Mouse (Mus musculus): ENCODE data around the gene Shisa9.

The Shisa9 gene

GRCm38 (mm10) chr16:12076270-12076669 is 92.4 kb downstream of the Shisa9 start:
- DNase-seq = no peak

- DNase-seq = no peak
Measured at GRCm38 (mm10) chr16:12076700-12077099, 92.8 kb downstream of the Shisa9 start.

GRCm38 (mm10) chr16:12083082-12083481 is 99.2 kb downstream of the Shisa9 start:
- DNase-seq = no peak

GRCm38 (mm10) chr16:12090604-12091235 is 106.8 kb downstream of the Shisa9 start:
- DNase-seq = no peak

GRCm38 (mm10) chr16:12093253-12093652 is 109.3 kb downstream of the Shisa9 start:
- no peak for DNase-seq

- no peak for DNase-seq
Measured at GRCm38 (mm10) chr16:12094784-12095315, 110.9 kb downstream of the Shisa9 start.

- no peak for DNase-seq
Measured at GRCm38 (mm10) chr16:12095365-12095764, 111.5 kb downstream of the Shisa9 start.

GRCm38 (mm10) chr16:12108436-12108835 is 124.5 kb downstream of the Shisa9 start:
- no peak for DNase-seq

GRCm38 (mm10) chr16:12110851-12111437 is 127.0 kb downstream of the Shisa9 start:
- DNase-seq = no peak

- DNase-seq = peak; percentile 35
Measured at GRCm38 (mm10) chr16:12114396-12114795, 130.5 kb downstream of the Shisa9 start.

GRCm38 (mm10) chr16:12115040-12115856 is 131.3 kb downstream of the Shisa9 start:
- no peak for DNase-seq

- DNase-seq = no peak
Measured at GRCm38 (mm10) chr16:12116926-12117325, 133.0 kb downstream of the Shisa9 start.

- no peak for DNase-seq
Measured at GRCm38 (mm10) chr16:12119463-12119862, 135.6 kb downstream of the Shisa9 start.

GRCm38 (mm10) chr16:12129782-12130181 is 145.9 kb downstream of the Shisa9 start:
- DNase-seq = no peak

- no peak for DNase-seq
Measured at GRCm38 (mm10) chr16:12146666-12147065, 162.8 kb downstream of the Shisa9 start.

GRCm38 (mm10) chr16:12151986-12152385 is 168.1 kb downstream of the Shisa9 start:
- DNase-seq = no peak

- DNase-seq = no peak
Measured at GRCm38 (mm10) chr16:12154476-12154875, 170.6 kb downstream of the Shisa9 start.

- DNase-seq = no peak
Measured at GRCm38 (mm10) chr16:12173482-12174041, 189.6 kb downstream of the Shisa9 start.

- no peak for DNase-seq
Measured at GRCm38 (mm10) chr16:12178031-12178430, 194.1 kb downstream of the Shisa9 start.

- no peak for DNase-seq
Measured at GRCm38 (mm10) chr16:12189739-12190138, 205.8 kb downstream of the Shisa9 start.

- DNase-seq = no peak
Measured at GRCm38 (mm10) chr16:12196841-12197240, 212.9 kb downstream of the Shisa9 start.

- DNase-seq = peak; percentile 6
Measured at GRCm38 (mm10) chr16:12197611-12198010, 213.7 kb downstream of the Shisa9 start.

GRCm38 (mm10) chr16:12201216-12201615 is 217.3 kb downstream of the Shisa9 start:
- DNase-seq = peak; percentile 34

Data from lung, postnatal 36 days (tissue).